Mouse (Mus musculus) heart, postnatal 0 days (tissue): ENCODE measurements at regions not wholly inside any gene's neighbourhood (a gene's known extent, or its start where the extent isn't known, plus 50 kb on each side); places are given as distances from the start of the nearest gene placed in this dataset.

Experiments used
- ATAC-seq: fragments of 200-750 bp; cut with Nextera tagmentation; 2 replicates; pipeline ENCODE4 v1.8.0; 2017; ENCODE audit warnings: low read depth, moderate number of reproducible peaks, moderate library complexity; ENCODE audit not compliant: insufficient read depth
- DNase-seq: peaks from one replicate; pipeline ENCODE4 v3.0.0-alpha.2; 2016; ENCODE audit warnings: low spot score
- H3K27ac ChIP-seq: fragments of 300-500 bp; sonication (generic); 2 replicates; pipeline ENCODE4 v1.5.1; 2014; ENCODE audit warnings: low read depth, mild to moderate bottlenecking
- H3K27me3 ChIP-seq: fragments of 300-500 bp; sonication (generic); 2 replicates; pipeline ENCODE4 v1.6.1; 2014; ENCODE audit warnings: low read length, mixed read lengths; ENCODE audit not compliant: control insufficient read depth, insufficient read depth
- H3K36me3 ChIP-seq: fragments of 300-500 bp; sonication (generic); replicated peaks from 2 replicates; pipeline ENCODE4 v1.6.1; 2014; ENCODE audit warnings: low read length, mixed read lengths; ENCODE audit not compliant: control insufficient read depth, insufficient read depth
- H3K4me1 ChIP-seq: fragments of 300-500 bp; sonication (generic); 2 replicates; pipeline ENCODE4 v1.6.1; 2014; ENCODE audit warnings: antibody characterized with exemption; ENCODE audit not compliant: control insufficient read depth, insufficient read depth
- H3K4me2 ChIP-seq: fragments of 300-500 bp; sonication (generic); 2 replicates; pipeline ENCODE4 v1.6.1; 2014; ENCODE audit warnings: low read depth, mild to moderate bottlenecking, low read length, moderate library complexity
- H3K4me3 ChIP-seq: fragments of 300-500 bp; sonication (generic); 2 replicates; pipeline ENCODE4 v1.5.1; 2014; ENCODE audit warnings: low read depth, low read length
- H3K9ac ChIP-seq: fragments of 300-500 bp; sonication (generic); replicated peaks from 2 replicates; pipeline ENCODE4 v1.6.1; 2014; ENCODE audit warnings: low read depth, low read length, mixed read lengths
- H3K9me3 ChIP-seq: fragments of 300-500 bp; sonication (generic); replicated peaks from 2 replicates; pipeline ENCODE4 v1.6.1; 2016; ENCODE audit warnings: low read length; ENCODE audit not compliant: control insufficient read depth
- CTCF ChIP-seq: IDR thresholded peaks from 2 replicates; pipeline ENCODE4 v1.5.1; 2016; ENCODE audit warnings: antibody characterized with exemption, control low read depth, low read depth
- EP300 ChIP-seq: IDR thresholded peaks from 2 replicates; pipeline ENCODE4 v1.6.1; 2016; ENCODE audit warnings: antibody characterized with exemption, low read depth
- WGBS: fragments of 180-500 bp; shearing (Covaris S2); extraction: QIAGEN DNeasy Blood & Tissue Kit; methylation state at CpG from one replicate; pipeline ENCODE4 v1.1.7; 2014; 5-methylcytosine and 5-hydroxymethylcytosine counted together

DNA sequence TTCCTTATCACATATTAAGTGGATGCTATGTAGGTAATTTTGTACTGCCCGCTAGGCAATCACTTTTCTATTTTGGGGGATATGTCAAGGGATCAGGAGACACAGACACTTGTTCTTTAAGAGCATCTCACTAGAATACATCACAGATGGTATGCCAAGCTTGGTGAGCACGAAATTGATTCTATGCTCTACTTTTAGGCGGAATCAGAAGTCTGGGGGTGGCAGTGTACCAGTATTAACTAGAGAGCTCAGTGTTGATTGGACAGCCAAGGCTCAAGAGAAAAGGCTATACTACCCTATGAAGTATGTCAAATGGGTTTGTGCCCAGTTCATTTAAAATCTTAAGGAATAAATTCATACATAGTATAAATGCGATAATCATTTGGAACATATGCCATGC, 84.0 kb downstream of the Neurod6 start:
- no peak for ATAC-seq
- H3K27ac ChIP-seq, result no peak overlapping the region
- no peak overlapping the region for H3K4me2 ChIP-seq

DNA sequence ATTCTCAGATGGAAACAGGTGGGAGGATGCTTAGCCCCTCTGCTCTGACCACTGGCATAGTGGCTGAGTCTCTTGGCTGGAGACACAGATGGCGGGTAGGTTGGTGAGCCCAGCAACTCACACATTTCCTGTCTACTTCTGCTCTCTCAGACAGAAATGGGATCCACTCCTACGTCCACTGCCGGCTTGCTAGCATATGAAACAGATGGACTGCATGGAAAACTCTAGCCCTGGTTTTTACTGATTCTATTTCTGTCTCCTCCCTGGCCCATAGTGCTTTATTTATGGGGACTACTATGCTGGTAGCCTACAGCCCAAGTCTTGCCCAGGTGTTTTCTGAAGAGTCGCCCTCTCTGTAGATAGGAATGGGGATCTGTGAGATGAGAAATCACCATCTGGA, 88.9 kb downstream of the Neurod6 start:
- 70% methylated on average over 4 of the region's 4 CpGs for WGBS
- Histone ChIP-seq H3K4me2 (no peak overlapping the region), H3K9me3 (no peaks in the 10 kb centered on the region), H3K27me3 (no peaks in the 10 kb centered on the region), H3K9ac (no peak overlapping the region), H3K27ac (no peak overlapping the region), H3K4me3 (no peak overlapping the region), H3K36me3 (no peaks in the 10 kb centered on the region), H3K4me1 (no peaks in the 10 kb centered on the region)
- ATAC-seq (no peak), DNase-seq (no peak)
- no peak for TF ChIP-seq CTCF
- no peak for TF ChIP-seq EP300

More for the DNA sequence above, 84.0 kb downstream of the Neurod6 start:
- DNase-seq, result no peak
- H3K9me3 ChIP-seq, result no peaks in the 10 kb centered on the region
- TF ChIP-seq EP300 (no peak), CTCF (no peak)
- no peak overlapping the region for H3K4me3 ChIP-seq
- H3K36me3 ChIP-seq, result no peaks in the 10 kb centered on the region
- 70% methylated on average over 4 of the region's 4 CpGs for WGBS
- no peak overlapping the region for H3K9ac ChIP-seq
- no peaks in the 10 kb centered on the region for H3K27me3 ChIP-seq
- H3K4me1 ChIP-seq, result no peaks in the 10 kb centered on the region

DNA sequence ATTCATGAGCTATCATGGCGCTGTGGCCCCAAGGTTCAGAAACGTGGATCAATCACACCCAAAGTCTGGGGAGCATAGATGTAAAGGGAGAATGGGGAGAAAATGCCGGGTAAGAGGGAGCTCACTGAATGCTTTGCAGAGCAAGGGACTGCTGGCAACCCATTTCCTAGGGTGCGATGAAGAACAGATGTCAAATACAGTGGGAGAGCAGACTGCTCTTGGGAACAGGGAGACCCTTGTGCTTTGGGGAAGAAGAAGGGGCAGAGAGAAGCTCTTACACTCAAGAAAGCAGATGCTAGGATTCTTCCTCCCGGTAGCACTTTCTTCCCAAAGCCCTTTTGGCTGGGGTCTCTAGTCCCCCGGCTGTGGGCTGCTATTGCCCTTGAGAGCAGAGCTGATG, 100.0 kb downstream of the Neurod6 start:
- DNase-seq (no peak), ATAC-seq (no peak)
- Histone ChIP-seq H3K4me3 (no peak overlapping the region), H3K9me3 (no peaks in the 10 kb centered on the region), H3K4me1 (no peaks in the 10 kb centered on the region), H3K27me3 (no peaks in the 10 kb centered on the region), H3K36me3 (no peaks in the 10 kb centered on the region), H3K9ac (no peak overlapping the region), H3K27ac (no peak overlapping the region), H3K4me2 (no peak overlapping the region)
- 60% methylated on average over 6 of the region's 6 CpGs for WGBS
- no peak for TF ChIP-seq CTCF
- TF ChIP-seq EP300, result no peak

DNA sequence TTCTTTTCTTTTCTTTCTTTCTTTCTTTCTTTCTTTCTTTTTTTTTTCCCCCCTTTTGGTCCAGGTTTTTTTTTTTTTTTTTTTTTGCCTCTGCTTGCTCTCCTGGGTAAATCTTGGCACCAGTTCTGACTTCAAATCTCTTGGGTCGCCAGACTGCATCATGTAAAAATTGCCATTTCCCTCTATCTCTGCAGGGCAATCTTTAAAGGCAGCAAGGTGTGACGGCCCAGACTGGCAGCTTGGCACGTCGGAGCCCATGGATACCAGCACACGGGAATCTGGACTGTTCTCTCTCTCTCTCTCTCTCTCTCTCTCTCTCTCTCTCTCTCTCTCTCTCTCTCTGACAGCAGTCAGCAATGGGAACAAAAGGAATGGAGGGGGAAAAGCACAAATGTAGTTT, 101.0 kb downstream of the Neurod6 start:
- Histone ChIP-seq H3K36me3 (no peaks in the 10 kb centered on the region), H3K9ac (no peak overlapping the region), H3K4me2 (no peak overlapping the region), H3K4me3 (no peak overlapping the region), H3K27me3 (no peaks in the 10 kb centered on the region), H3K27ac (no peak overlapping the region), H3K4me1 (no peaks in the 10 kb centered on the region), H3K9me3 (no peaks in the 10 kb centered on the region)
- TF ChIP-seq CTCF (no peak), EP300 (no peak)
- no peak for ATAC-seq
- WGBS, result 34% methylated on average over 5 of the region's 5 CpGs
- no peak for DNase-seq

DNA sequence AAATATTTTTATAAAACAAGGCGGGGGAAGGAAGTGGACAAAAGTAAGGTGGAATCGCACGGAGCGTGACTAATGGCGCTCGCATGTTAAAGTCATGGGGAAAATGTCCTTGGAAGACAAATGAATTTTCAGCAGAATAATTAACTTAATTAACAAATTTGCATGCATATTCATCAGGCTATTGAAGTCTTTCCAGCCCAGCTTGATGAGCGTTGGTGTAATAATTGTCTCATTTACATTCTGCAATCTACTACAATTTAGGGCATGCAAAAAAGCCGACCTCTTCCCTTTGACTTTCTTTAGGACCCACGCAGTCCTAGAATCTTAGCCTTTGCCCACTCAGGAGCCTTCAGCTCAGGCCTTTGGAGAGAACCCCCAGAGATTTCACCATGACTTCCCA, 101.5 kb downstream of the Neurod6 start:
- TF ChIP-seq EP300 (no peak), CTCF (no peak)
- H3K36me3 ChIP-seq, result no peaks in the 10 kb centered on the region
- no peak overlapping the region for H3K27ac ChIP-seq
- 79% methylated on average over 9 of the region's 9 CpGs for WGBS
- H3K27me3 ChIP-seq, result no peaks in the 10 kb centered on the region
- H3K4me1 ChIP-seq, result no peaks in the 10 kb centered on the region
- DNase-seq (no peak), ATAC-seq (no peak)
- no peak overlapping the region for H3K4me2 ChIP-seq
- H3K9ac ChIP-seq, result no peak overlapping the region
- no peaks in the 10 kb centered on the region for H3K9me3 ChIP-seq
- no peak overlapping the region for H3K4me3 ChIP-seq

DNA sequence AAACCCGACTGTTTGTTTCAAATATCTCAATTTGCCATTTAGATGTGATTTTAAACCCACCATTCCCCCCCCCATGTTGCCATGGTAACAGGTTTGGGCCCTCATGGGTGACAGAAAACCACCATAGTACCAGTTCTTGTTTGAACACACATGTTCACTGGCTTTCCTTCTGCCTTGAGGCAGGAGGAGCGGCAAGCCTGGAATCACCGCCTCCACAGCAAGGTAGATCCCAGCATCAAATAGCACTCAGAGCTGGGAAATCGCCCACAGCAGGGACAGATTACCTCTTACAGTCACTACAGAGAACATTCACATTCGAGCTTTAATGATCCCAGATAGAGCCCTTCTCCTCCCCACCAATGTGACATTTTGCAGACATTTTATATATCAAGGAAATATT, 102.0 kb downstream of the Neurod6 start:
- H3K4me2 ChIP-seq, result no peak overlapping the region
- no peak overlapping the region for H3K4me3 ChIP-seq
- no peaks in the 10 kb centered on the region for H3K27me3 ChIP-seq
- H3K9ac ChIP-seq, result no peak overlapping the region
- no peaks in the 10 kb centered on the region for H3K36me3 ChIP-seq
- ATAC-seq, result no peak
- DNase-seq, result no peak
- H3K27ac ChIP-seq, result no peak overlapping the region
- TF ChIP-seq EP300, result no peak
- H3K4me1 ChIP-seq, result no peaks in the 10 kb centered on the region
- no peaks in the 10 kb centered on the region for H3K9me3 ChIP-seq
- 52% methylated on average over 5 of the region's 5 CpGs for WGBS
